Mouse (Mus musculus): Measurements from ENCODE around the gene Serpinb7.

The Serpinb7 gene

GRCm38 (mm10) chr1:107489577-107489976, 90.1 kb downstream of the Serpinb7 start:
- DNase-seq (ENCODE audit: low read depth, low spot score): no peak

GRCm38 (mm10) chr1:107496789-107497188, 97.3 kb downstream of the Serpinb7 start:
- DNase-seq (ENCODE audit: low read depth, low spot score): no peak

GRCm38 (mm10) chr1:107502025-107502424, 102.6 kb downstream of the Serpinb7 start:
- peak; percentile 69 for DNase-seq (ENCODE audit: low read depth, low spot score)
